Mouse (Mus musculus) kidney, adult 2 months (tissue): ENCODE measurements at regions not wholly inside any gene's neighbourhood (a gene's known extent, or its start where the extent isn't known, plus 50 kb on each side); places are given as distances from the start of the nearest gene placed in this dataset.

Experiments used
- DNase-seq: peaks from one replicate; pipeline ENCODE4 v3.0.0; 2021
- H3K27ac ChIP-seq: fragments of 200-500 bp; 2 replicates; pipeline ENCODE4 v1.5.1; 2012; ENCODE audit warnings: low read depth, low read length, control low read depth, inconsistent platforms; ENCODE audit not compliant: insufficient read depth
- H3K27me3 ChIP-seq: fragments of 200-500 bp; replicated peaks from 2 replicates; pipeline ENCODE4 v1.6.1; 2012; ENCODE audit warnings: mild to moderate bottlenecking, moderate library complexity, low read length, inconsistent platforms; ENCODE audit not compliant: control insufficient read depth, insufficient read depth
- H3K36me3 ChIP-seq: fragments of 200-500 bp; 2 replicates; pipeline ENCODE4 v1.6.1; 2012; ENCODE audit warnings: mild to moderate bottlenecking, moderate library complexity, low read length, inconsistent platforms; ENCODE audit not compliant: control insufficient read depth, insufficient read depth
- H3K4me1 ChIP-seq: fragments of 200-500 bp; 2 replicates; pipeline ENCODE4 v1.6.1; 2011; ENCODE audit warnings: low read length; ENCODE audit not compliant: control insufficient read depth, insufficient read depth
- H3K4me3 ChIP-seq: fragments of 200-500 bp; 2 replicates; pipeline ENCODE4 v1.5.1; 2011; ENCODE audit warnings: mild to moderate bottlenecking, low read depth, low read length, control low read depth; ENCODE audit not compliant: insufficient read depth
- CTCF ChIP-seq: fragments of 200-500 bp; conservative IDR thresholded peaks from 2 replicates; pipeline ENCODE4 v1.5.1; 2011; ENCODE audit warnings: low read depth, mild to moderate bottlenecking, control low read depth, low read length, moderate library complexity, mixed read lengths; ENCODE audit not compliant: insufficient read depth, insufficient read length
- POLR2A ChIP-seq: fragments of 200-500 bp; IDR thresholded peaks from one replicate; pipeline ENCODE4 v1.6.1; 2011; ENCODE audit warnings: low read depth, low read length, control low read depth
- WGBS: fragments of 180-500 bp; shearing (Covaris S2); methylation state at CpG from one replicate; pipeline ENCODE4 v1.1.7; 2018; 5-methylcytosine and 5-hydroxymethylcytosine counted together

- H3K27me3 ChIP-seq: no peaks in the 10 kb centered on the region
- TF ChIP-seq CTCF: no peak
- TF ChIP-seq POLR2A: no peak
- DNase-seq: peak; percentile 71
- no peaks in the 10 kb centered on the region for H3K36me3 ChIP-seq
- peak overlapping the region; percentile 48 for H3K27ac ChIP-seq
- H3K4me3 ChIP-seq: no peak overlapping the region
- 39% methylated on average over 3 of the region's 3 CpGs for WGBS
- H3K4me1 ChIP-seq: peaks cover 5% of the 10 kb centered on the region; the same call in 1 of the 2 replicates
Observed at GRCm38 (mm10) chr19:18146494-18146893, 309.1 kb upstream of the Pcsk5 start.

GRCm38 (mm10) chr19:18130936-18131335, 293.5 kb upstream of the Pcsk5 start:
- no peak for TF ChIP-seq CTCF
- TF ChIP-seq POLR2A: no peak
- Histone ChIP-seq H3K4me1 (no peaks in the 10 kb centered on the region), H3K4me3 (no peak overlapping the region), H3K27ac (no peak overlapping the region), H3K36me3 (no peaks in the 10 kb centered on the region), H3K27me3 (no peaks in the 10 kb centered on the region)
- 80% methylated on average over 3 of the region's 3 CpGs for WGBS
- DNase-seq: no peak

GRCm38 (mm10) chr19:18128786-18129185, 291.4 kb upstream of the Pcsk5 start:
- Histone ChIP-seq H3K27ac (no peak overlapping the region), H3K27me3 (no peaks in the 10 kb centered on the region), H3K4me1 (no peaks in the 10 kb centered on the region), H3K36me3 (no peaks in the 10 kb centered on the region), H3K4me3 (no peak overlapping the region)
- no peak for DNase-seq
- no peak for TF ChIP-seq CTCF
- no peak for TF ChIP-seq POLR2A
- 79% methylated on average over 2 of the region's 2 CpGs for WGBS

DNA sequence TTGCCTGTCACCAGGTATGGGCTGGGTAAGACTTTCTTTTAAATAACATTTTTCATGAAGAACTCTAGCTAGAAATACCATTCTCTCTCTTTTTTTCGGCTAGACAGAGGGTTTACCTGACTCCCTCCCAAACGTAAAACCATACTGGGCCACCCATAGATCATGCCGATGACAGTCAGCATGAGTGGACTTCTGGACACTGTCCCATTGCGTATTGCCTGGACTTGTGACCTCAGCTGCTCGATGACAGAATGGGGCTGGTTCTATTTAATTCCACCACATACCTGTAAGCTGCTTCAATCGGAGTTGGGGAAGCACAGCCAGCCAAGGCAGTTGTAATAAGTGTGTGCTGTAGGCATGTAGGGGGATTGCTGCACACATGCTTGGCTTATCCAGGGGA, 268.8 kb upstream of the Pcsk5 start:
- no peaks in the 10 kb centered on the region for H3K4me1 ChIP-seq
- TF ChIP-seq CTCF (no peak), POLR2A (no peak)
- WGBS: 72% methylated on average over 6 of the region's 6 CpGs

GRCm38 (mm10) chr19:18104590-18104989, 267.2 kb upstream of the Pcsk5 start:
- no peak for DNase-seq
- Histone ChIP-seq H3K36me3 (no peaks in the 10 kb centered on the region), H3K27me3 (no peaks in the 10 kb centered on the region), H3K4me1 (no peaks in the 10 kb centered on the region), H3K4me3 (no peak overlapping the region), H3K27ac (no peak overlapping the region)
- TF ChIP-seq POLR2A: no peak
- TF ChIP-seq CTCF: no peak
- WGBS: 86% methylated on average over 2 of the region's 2 CpGs

More for the DNA sequence above, 268.8 kb upstream of the Pcsk5 start:
- no peak overlapping the region for H3K27ac ChIP-seq
- no peak overlapping the region for H3K4me3 ChIP-seq
- H3K27me3 ChIP-seq: no peaks in the 10 kb centered on the region
- no peak for DNase-seq
- H3K36me3 ChIP-seq: no peaks in the 10 kb centered on the region

DNA sequence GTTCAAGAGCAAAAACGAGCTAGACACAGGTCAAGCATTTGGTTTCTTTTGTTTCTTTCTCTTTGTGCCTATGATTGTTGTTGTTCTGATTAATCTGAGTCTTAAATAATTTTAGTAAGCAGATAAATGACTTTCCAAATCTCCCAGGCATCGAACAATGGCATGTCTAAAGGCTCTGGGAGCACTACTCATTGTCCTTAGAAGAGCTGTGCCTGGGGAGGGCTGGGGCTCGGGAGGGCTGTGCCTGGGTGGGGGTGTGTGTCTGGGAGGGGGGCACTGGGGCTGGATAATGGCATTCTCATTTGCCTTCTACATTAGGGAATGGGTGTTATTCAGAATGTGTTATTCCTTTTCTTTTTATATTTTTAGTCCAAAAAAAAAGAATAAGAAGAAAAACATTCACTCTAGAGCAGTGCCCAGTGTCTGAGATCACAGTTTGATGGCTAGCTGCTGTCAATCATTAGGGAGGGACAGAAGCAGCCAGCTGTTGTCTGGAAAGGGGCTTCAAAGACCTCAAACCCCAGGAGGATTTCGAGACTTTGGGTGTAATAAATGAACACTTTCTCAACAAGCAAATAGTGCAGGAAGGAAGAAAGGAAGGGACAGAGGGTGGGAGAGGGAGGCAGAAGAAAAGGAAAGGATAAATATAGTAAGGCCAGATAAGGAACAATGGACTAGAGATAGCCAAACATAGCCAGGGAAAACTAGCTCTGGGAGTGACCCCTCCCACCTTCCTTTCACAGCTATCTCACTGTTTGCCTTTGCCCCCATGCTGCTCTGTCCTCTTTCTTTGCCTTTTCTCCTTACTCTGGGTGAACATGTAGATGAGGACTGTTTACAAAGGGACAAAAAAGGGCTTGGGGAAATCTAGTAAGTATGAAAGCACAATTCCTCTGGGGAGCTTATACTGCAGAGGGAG, 264.2 kb upstream of the Pcsk5 start:
- Histone ChIP-seq H3K27ac (no peak overlapping the region), H3K36me3 (no peaks in the 10 kb centered on the region), H3K27me3 (no peaks in the 10 kb centered on the region), H3K4me1 (no peaks in the 10 kb centered on the region), H3K4me3 (no peak overlapping the region)
- TF ChIP-seq POLR2A (no peak), CTCF (no peak)
- no peak for DNase-seq
- WGBS: 51% methylated on average over 4 of the region's 4 CpGs

GRCm38 (mm10) chr19:18083312-18083711, 245.9 kb upstream of the Pcsk5 start:
- no peak overlapping the region for H3K4me3 ChIP-seq
- TF ChIP-seq CTCF (no peak), POLR2A (no peak)
- no peak overlapping the region for H3K27ac ChIP-seq
- no peaks in the 10 kb centered on the region for H3K4me1 ChIP-seq
- WGBS: 86% methylated on average over 6 of the region's 6 CpGs
- no peaks in the 10 kb centered on the region for H3K36me3 ChIP-seq
- DNase-seq: no peak
- no peaks in the 10 kb centered on the region for H3K27me3 ChIP-seq
